Mouse (Mus musculus): ENCODE results near the gene Pml.
"Not testable (repeated sequence)": the region's sequence is repeated elsewhere in the genome, so short reads cannot be mapped to it uniquely, and the experiment has no call there.

The Pml gene

DNA sequence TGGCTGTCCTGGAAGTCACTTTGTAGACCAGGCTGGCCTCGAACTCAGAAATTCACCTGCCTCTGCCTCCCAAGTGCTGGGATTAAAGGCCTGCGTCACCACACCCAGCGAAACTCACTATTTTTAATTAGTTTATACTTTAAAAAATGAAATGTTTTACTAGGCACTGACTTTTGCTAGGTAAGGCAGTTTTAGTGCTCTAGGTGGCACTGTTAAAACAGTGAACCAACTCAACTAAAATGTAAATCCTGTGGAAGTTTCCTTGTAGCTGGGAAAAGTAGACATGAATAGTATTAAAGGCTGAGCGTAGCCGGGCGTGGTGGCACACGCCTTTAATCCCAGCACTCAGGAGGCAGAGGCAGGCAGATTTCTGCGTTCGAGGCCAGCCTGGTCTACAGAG lies 22.0 kb upstream of the Pml start:
- not testable (repeated sequence) for DNase-seq (ENCODE audit: low spot score in 2 of 2)

DNA sequence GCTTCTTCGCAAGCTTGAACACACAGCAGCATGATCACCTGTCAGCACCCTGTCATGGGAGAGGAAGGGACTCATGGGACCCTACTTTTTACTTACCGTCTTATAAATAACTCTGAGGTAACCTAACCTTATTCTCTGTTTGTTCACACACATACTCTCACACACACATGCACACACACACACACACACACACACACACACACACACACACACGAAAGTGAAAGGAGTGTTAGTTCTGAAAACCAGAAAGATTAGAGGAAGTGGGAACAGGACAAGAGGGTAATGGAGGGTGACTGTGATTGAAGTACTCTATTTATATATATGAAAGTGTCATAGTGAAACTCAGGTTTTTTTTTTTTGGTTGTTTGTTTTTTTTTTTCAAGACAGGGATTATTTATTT lies 21.5 kb upstream of the Pml start:
- DNase-seq (ENCODE audit: low spot score in 2 of 2), result no peak

DNA sequence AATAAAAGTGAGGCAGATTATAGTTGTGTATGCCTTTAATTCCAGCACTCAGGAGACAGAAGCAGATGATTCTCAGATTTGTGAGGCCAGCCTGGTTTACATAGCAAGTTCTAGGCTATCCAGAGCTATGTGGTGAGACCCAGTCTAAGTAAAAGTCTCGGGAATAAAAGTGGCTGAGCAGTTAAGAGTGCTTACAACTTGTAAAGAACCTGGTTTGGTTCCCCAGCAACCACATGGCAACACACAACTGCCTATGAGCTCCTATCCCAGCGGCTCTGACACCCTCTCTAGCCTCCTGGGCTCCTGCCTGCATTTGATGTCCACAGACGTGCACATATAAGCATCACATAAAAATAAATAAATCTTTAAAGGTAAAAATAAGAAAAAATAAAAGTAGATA lies 20.5 kb upstream of the Pml start:
- no peak for DNase-seq (ENCODE audit: low spot score in 2 of 2)

DNA sequence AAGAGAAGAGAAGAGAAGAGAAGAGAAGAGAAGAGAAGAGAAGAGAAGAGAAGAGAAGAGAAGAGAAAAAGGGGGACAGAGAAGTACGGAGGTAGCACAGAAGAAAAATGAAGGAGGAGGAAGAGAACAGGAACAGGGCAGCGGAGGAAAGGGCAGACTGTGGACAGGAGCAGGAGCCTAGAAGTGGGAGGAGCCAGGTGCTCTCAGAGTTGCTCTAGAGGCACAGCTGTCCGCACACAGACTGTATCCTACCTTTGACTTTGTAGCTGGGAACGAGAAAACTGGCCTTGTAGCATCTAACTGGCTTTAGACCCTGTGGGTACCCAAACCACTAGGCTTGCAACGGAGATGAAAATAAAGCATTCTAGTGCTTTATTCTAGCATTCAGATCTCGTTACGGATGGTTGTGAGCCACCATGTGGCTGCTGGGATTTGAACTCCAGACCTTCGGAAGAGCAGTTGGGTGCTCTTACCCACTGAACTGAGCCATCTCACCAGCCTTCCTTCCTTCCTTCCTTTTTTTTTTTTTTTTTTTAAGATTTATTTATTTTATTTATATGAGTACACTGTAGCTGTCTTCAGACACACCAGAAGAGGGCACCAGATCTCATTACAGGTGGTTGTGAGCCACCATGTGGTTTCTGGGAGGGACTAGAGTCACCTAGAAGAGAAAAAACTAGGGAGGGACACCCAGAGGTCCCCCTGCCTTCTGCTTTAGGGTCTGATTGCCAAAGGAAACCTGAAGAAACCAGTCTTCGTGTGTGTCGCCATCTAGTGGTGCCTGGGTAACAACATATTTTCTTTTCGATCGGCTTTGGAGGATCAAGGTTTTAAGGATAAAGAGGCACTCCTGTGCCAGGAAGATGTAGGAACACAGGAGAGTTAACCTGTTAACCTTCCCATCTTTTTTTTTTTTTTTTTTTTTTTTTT lies 19.1 kb upstream of the Pml start:
- peak in 1 of 2 experiments; percentile 47 for DNase-seq (ENCODE audit: low spot score in 2 of 2)

DNA sequence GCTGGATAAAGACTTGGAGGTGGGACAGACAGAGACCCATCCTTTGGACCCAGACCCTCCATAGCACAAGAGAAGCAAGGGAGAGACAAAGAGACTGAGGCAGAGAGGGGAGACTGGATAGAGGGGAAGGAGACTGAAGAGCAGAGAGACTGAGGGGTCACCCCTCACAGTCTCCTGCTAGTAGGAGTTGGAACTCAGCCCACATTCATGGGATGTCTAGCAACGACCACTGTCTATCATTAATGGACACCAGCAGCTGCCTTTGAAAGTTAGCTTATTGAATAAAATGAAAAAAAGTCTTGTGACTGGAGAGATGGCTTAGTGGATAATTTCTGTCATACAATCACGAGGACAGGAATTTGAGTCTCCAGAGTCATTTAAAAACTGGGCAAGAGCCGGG lies 17.5 kb upstream of the Pml start:
- no peak for DNase-seq (ENCODE audit: low spot score in 2 of 2)

DNA sequence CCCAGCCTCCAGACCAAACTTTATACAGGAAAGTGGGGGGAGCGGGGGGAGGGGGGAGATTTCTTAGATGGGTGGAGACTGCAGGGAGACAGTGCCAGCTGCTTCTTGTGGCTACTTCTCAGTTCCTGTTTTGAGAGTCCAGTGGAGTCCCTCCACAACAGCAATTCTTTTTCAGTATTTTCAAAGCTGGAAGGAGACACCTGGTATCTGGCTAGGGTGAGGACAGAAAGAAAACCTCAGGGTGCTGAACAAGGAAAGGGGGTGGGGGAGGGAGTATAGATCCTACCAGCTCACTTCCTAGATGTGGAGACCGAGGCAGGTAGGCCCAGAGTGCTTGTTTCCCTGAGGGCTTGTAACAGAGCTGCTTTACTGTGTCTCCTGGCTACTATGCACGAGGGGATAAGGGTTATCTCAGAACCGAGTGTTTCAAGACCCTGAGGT lies 17.0 kb upstream of the Pml start:
- no peak for DNase-seq (ENCODE audit: low spot score in 2 of 2)

DNA sequence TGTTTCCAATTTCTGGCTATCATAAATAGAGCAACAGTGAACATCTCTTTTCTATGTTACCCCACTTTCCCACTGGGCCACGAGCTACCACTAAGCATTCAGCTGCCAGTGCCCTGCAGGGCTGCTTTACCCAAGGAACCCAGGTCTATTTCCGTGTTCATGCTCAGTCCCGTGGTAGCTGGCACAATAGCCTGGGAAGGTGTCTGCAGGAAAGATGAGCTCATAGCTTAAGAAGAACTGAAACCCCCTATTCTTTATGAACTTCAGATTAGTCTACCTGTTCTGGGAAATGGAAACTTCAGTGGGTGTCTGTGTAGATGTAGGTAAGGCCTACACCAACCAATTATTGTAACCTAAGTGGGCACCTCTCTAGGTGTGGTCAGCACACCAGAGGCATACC lies 15.8 kb upstream of the Pml start:
- DNase-seq (ENCODE audit: low spot score in 2 of 2), result no peak

DNA sequence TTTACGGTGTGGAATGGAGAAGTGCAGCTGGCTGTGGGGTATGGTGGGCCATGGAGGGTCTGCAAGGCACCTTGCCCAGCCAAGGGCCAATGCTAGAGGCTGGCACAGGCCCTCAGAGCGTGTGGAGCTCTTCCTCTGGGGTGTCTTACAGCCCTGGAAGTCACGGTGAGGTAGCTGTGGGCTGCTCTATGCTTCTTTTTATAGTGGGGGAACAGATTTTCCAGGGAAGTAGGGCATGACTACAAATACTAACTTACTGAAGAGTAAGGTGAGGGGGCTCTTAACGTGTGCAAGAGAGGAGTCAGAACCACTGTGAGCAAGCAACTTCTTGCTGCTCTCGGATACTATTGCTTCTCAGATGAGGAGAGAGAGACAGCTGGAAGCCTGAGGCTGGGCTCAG lies 12.9 kb upstream of the Pml start:
- DNase-seq (ENCODE audit: low spot score in 2 of 2), result no peak

DNA sequence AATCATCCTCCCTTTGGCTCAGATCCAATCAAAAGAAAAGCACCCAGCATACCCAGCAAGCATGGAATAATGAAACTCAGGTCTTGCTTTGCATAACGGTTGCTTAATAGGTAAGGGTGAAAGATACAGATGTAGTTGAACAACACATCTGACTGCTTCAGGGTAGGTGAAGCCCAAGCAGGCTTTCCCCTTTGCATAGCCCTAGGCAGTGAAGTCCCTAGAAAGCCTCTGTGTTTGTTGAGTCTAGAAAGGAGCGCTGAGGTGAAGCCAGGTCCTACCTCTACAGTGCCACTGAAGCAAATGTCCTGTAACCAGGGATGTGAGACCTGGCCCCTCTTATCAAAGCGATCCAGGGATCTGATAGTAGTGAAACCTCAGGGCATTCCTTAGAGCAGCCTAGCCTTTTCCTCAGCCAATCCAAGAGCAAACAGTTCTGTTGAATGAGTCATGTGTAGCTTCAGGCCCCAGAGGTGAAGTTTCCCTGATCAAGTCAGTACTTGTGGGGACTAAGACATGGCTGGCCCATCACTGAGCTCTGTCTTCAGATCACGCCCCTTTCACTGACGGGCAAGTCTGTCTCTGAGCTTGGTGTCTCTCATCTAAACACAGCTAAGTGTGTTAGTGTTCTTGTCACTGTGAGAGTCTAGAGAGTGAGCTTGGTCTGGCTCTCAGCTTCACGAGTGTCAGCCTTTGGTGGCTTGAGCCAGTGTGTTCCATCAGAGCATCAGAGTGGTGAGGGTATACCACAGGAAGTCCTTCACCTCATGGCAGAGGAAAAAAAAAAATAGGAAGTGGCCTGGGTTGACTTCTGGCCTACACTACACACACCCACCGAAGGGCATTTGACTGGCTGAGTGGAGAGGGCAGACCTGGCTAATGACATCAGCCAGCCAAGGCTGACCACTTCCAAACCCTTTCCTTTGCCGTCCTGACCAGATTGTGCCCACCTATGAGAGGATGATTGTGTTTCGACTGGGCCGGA lies 6.4 kb upstream of the Pml start:
- DNase-seq (ENCODE audit: low spot score in 2 of 2), result no peak

DNA sequence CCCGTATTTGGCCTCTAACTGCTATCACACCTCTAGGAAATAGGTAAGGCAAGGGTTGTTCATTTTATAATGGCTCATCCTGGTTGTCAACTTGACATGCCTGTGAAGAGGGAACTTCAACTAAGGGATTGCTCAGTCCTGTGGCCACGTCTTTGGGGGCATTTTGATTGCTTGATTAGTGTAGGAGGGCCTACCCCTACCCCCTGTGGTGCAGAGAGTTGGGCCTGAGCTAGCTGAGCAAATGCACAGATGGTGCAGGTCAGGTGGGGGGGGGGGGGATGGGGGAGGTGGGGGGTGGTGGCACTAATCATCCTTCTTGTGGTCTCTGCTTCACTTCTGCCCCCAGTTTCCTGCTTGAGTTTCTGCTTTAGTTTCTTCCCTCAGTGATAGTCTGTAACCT lies 5.5 kb upstream of the Pml start:
- no peak for DNase-seq (ENCODE audit: low spot score in 2 of 2)

DNA sequence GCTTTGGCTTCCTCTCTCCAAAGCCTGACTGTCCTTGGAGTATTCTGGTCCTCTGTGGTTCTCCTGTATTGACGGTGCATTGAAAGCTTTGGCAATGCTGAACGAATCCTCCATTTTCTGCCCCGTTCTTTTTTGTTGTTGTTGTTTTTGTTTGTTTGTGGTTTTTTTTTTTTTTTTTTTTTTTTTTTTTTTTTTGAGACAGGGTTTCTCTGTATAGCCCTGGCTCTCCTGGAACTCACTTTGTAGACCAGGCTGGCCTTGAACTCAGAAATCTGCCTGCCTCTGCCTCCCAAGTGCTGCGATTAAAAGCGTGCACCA lies 4.2 kb upstream of the Pml start:
- not testable (repeated sequence) for DNase-seq (ENCODE audit: low spot score in 2 of 2)

DNA sequence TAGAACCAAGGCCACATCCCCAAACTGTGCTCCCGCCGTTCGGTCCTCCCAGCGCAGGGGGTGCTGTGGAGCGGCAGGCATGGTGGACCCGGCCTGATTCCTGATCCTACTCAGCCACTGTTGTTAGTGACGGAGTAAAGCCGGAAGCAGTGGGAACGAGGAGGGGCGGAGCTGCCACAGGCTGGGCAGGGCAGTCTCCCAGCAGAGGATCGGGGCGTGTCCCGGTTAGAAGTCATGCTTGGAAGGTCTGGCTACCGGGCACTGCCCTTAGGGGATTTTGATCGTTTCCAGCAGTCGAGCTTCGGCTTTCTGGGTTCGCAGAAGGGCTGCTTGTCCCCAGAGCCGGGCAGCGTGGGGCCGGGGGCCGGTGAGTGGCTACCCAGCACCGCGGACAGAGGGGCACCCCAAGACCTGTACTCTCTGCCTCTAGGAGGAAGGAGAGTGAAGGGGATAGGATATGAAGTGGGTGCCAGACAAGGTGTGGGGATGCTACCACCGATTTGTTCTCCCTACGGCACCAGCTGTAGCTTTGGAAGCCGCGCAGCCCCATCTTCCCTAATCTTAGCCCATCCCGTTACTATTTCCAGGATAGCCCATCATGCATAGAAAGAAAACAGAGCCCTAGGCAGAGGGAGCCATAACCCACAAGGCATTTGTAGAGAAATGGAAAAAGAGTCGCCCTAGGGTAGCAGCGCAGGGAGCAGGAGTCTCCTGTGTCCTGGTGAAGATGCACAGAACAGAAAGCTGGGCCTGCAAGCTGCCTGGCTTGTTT lies 3.6 kb upstream of the Pml start, which contains the start of gene Stoml1:
Stoml1 (plus strand) TSS at position 132 of the 772 bp plus-strand sequence.
- DNase-seq (ENCODE audit: low spot score in 2 of 2), result peak; percentile 87

DNA sequence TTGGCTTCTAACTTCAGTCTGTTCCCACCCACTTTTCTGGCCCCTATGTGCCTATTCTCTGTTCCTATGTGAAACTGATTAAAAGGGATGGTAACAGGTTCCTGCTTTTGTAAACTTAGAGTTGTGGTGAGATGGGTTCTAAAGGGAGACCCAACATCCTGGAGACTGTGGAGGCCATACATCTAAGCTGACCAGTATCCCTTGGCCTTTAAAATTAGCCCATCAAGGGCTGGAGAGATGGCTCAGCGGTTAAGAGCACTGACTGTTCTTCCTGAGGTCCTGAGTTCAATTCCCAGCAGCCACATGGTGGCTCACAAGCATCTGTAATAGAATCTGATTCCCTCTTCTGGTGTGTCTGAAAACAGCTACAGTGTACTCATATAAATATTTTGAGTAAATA lies 1.1 kb upstream of the Pml start:
- DNase-seq (ENCODE audit: low spot score in 2 of 2), result not testable (repeated sequence)

DNA sequence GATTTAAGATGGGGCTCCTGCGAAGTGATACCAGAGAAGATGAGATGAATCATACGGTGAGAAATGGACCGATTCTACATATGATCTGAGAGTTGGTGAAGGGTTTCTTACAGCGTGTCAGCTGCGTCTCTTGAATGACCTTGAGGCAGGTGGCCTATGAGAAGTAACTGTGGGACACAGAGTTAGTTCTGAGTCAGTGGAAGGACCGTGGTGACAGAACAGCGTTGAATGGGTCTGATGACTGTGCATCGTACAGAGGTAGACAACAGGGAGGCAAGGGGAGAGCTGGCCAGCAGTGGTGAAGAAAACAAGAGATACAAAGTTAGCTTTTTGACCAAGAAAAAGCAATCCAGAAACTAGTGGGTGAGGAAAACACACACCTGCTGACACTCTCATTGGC lies 736 bp upstream of the Pml start:
- DNase-seq (ENCODE audit: low spot score in 2 of 2), result no peak

DNA sequence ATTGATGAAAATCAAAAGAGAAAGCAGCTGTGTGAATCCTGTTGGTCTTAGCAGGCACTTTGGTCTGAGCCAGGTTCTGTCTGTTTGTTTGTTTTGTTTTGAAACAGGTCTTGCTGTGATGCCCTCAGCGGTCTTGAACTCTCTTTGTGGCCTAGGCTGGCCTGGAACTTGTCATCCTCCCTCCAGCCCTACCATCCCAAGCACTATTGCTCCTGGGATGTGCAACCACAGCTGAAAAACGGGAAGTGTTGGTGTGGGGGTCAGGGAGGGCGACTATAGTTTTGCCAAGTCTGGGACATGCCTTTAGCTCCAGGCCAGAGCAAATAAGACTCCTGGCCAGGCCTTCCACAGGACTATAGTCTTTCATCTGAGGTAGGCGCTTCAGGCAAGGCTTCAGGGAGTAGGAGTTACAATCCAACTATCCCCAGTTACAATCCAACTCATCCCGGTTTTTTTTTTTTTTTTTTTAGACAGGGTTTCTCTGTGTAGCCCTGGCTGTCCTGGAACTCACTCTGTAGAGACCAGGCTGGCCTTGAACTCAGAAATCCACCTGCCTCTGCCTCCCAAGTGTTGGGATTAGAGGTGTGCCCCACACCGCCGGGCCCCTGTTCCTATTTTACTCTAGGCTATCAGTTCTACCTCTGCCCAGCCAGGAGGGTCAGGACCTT lies 706 bp downstream of the Pml start:
- DNase-seq (ENCODE audit: low spot score in 2 of 2), result no peak

DNA sequence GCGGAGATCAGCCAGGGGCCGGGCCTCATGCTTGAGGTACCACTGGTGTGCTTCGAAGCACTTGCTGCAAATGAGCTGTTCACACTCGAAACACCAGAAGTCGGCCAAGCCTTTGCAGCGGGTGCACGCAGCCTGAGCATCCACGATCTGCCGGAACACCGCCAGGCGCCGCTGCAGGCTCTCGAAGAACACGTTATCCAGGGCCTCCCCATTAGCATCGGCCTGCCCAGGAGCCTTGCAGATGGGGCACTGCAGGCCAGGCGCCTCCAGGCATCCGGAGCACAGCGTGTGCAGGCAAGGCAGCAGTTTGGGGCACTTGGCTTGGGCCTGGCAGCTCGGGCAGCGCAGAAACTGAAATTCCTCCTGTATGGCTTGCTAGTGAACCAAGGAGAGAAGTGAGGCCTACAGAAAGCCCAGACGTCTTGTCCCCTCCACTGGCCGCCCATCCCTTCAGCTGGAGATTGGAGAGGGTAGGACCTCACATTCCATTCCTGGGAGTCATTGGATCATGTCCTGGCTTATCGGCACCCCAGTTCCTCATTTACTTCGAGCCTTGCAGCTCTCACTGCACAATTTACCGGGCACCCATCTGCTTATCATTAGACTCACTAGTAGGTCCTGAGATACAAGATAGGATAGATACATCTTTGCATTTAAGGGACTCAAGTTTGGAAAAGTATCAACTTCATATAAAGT lies 2.4 kb downstream of the Pml start:
- DNase-seq (ENCODE audit: low spot score in 2 of 2), result peak; percentile 51 to 60

DNA sequence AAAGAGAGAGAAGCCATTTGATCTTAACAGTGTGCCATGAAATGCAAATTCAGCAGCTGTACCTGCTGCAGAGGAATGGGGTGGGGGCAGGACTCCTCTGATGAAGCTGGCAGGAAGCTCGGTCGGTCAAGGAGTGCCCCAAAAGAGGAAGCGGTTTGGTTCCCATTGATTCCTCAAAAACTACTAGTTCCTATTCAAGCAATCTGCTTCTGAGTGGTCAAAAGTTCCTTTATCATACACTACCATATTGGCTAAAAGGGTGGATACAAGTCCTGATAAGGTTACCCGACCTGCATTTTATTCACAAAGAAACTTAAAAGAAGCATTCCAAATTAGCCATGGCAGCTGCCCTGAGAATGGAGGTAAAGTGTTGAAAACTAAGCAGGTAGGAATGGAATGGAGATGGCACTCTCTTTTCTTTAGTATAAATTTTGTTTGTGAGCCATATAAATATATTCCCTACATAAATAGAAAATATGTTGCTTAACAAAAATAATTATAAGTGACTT lies 3.4 kb downstream of the Pml start:
- DNase-seq (ENCODE audit: low spot score in 2 of 2), result no peak

DNA sequence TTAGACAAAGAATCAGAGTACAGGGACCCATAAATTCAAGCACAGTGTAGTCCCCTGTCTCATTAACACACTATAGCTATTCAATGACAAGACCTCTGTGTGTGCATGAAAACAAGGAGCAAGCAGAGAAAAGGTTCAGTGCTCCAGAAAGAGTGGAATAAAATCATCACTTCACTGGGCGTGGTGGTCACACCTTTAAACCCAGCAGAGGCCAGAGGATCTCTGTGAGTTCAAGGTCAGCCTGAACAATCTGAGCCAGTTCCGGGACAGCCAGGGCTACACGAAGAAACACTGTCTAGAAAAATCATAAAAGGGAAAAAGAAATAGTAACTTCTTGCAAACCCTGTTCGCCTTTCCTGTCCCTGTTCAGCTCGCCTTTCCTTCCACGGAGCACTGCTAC lies 5.9 kb downstream of the Pml start:
- DNase-seq (ENCODE audit: low spot score in 2 of 2), result no peak

DNA sequence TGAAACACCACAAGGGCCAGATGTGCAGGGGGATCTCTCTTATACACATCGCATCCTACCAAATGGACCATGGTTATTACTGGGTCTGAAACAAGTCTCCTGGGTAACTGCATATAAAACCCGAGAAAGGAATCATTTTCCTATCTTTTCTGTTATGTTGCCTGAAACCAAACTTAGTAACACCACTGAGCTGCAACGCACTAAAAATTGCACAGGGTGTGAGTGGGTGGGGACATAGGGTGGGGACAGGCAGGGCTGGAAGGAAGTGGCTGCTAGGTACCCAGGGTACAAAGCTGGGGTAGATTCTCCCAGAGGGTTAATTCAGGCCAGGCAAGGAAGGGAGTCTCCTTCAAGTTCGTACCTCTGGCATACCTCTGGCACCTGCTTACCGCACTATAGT lies 6.9 kb downstream of the Pml start:
- no peak for DNase-seq (ENCODE audit: low spot score in 2 of 2)

DNA sequence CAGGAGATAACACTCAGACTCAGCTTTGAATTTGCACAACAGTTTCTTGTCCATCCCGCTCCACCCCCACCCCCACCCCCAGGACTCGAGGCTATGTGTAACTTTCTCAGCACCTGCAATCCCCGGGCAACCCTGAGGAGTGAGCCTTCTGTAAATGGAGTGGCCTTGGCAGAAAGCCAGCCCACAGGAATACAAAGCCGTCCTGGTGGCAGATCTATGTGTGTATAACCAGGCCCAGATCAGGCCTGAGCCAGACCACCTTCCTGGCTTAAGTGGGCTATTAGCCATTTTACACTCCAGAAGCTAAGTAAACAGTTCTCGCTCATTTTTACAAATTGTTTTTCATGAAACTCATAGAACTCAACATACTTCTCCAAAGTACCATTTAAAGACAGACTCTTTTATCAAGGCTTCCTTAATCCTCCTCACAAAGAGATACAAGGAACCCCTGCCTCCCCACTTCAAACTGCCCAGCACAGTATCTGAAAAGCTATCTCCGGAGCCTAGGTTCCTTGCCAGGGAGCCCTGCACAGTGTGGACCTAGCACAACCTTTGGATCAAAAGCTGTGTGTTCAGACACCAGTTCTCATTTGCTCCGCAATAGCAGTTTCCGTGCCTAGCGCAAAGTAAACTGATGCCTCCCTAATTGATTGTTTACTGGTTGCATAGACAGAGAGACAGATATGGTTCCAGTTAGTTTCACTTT lies 7.7 kb downstream of the Pml start:
- DNase-seq (ENCODE audit: low spot score in 2 of 2), result no peak

Data from frontal cortex, postnatal 25 days (tissue).